Mouse (Mus musculus): ENCODE measurements around the gene Rapgef4.

The Rapgef4 gene

DNA sequence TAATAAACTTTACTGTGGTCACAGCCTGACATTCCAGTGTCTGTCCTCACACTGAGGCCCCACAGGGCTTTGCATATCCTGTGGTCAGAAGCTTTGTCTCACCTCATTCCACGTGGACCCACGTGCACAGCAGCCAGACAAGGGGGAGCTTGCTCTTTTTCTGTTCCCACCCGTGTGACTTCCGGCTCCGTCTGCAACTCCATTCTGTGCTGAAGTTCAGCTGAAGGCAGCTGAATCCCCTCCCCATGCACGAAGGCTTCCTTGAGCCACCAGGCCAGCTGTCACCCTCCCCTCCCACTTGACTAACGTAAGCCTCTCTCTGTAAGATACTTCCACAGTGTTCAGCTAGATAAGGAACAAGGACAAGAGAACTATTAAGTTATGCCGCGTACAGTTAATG is 176.5 kb downstream of the Rapgef4 start:
- peak; percentile 22 to 26 for DNase-seq

DNA sequence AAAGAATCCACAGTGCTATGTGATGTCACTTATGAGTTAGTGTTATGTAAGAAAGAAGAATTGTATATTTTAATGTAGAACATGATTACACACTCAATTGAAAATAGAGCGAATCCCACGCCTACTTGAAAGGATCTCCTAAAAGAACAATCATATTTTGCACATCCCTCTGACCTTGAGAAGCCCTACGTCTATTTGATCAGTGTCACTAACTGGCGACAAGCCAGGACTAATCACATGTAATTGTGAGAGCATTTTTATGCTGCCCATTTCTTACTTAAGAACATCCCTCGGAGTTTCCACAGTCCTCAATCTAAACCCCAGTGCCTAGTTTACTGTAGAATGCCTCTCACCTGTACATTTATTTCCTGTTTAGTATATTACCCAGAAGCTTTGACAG is 177.0 kb downstream of the Rapgef4 start:
- DNase-seq, result no peak

DNA sequence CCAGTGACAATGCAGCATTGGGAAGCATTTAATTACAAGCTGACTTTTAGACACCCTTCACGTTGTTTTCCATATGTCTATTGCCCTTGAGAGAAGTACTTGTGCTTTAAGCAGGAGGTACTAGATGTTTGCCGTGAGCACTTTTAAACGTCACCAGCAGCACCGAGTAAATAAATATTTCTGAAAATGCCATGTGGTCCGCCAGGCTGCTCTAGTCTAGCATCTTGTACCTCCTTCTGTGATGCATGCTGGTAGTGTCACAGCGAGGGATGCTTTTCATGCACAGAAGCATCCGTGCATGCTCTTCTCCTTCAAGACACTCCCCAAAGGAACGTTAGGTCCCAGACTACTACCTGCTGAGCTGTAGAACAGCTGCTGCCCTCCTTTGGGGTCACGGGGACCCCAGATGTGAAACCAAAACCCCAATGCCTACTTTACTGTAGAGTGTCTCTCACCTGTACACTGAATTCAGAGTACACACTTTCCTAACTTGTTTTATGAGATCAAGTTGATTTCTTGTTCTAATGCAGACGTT is 177.7 kb downstream of the Rapgef4 start:
- no peak for DNase-seq

DNA sequence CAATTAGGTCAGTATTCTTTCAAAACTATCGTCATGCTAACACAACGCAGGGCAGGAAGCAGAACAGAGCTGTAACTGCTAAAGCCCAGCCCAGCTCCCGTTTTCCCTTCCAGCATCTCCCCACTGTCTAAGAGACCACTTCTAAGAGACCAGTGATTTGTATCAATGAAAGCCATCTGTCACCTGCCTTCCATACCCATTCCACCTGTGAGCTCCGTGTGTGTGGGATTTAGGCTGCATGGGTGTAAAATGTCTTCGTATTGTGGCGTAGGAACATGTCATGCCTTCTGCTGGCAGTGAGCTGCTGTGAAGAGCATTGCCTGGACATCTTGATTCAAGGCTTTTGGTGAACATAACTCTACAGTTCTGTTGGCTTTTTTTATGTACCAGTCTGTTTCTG is 178.2 kb downstream of the Rapgef4 start:
- DNase-seq, result no peak

DNA sequence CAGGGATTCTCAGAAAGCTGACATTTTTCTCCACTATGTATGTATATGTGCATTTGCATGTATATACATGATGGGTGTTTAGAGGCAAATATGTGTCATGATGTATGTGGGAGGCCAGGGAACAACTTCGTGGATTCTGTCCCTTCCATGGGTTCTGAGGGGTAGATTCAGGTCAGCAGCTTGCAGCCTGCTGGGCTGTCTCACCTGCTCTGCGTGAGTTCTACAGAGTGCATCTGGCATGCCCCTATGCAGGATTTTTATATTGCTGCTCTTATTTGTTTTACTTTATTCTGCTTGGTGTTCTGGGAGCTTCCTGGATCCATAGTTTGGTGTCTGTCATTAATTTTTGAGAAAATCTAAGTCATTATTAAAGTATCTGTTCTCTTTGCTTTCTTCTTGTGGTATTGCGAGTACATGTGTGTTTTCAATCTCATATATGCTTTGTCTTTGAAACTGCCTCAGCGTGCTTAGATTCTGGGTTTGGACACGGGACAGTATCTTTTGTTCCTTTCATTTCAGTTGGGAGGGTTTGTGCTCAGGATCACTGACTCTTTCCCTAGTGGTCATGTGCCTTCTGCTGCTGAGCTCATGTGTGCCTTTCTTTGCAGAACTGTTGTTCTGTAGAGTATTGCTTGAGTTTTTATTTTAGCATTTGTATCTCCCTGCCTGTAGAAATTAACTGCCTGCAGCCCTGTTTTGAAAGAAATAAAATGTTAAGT is 184.3 kb downstream of the Rapgef4 start:
- no peak for DNase-seq

DNA sequence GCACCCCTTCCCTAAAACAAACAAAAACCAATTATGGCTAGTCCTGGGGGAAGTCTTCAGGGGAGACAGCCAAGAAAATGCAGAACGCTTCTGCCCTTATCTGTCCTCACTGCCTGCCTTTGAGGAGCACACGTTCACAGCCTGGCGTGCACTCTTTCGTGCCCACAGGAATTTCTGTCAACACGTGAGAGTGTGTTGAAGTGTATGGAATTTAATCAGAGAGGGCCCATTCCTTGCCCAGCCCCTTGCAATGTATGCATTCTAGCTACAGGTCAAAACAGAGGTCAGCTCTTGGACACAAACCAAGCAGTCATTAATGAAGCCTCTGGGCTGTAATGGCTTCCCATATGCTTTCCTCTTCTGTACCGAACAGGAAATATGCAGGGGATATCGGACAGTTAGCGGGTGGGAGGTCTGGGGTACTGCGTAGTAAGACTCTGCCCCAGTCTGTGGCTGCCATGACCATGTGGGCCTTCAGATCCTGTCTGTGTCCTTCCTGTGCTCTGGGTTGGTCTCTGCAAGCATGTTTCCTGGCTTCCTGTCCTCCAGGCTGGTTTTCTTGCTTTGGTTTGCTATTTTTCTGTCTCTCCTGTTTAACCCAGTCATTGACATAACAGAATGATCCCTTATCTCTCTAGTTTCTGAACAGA is 188.5 kb downstream of the Rapgef4 start:
- DNase-seq, result no peak

DNA sequence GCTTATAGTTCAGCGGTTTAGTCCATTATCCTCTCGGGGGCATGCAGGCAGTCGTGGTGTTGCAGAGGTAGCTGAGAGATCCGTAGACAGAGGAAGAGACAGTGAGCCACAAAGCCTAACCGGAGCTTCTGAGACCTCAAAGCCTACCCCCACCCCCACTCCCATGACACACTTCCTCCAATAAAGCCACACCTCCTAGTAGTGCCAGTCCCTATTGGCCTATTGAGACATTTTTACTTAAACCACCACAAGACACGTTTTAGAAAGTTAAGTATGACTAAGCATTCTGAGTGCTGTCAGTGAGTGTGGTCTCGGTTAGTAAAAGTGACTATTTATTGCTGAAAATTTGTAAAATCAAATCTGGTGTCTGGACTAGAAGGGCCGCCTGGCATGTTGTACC is 189.5 kb downstream of the Rapgef4 start:
- peak; percentile 77 to 83 for DNase-seq

DNA sequence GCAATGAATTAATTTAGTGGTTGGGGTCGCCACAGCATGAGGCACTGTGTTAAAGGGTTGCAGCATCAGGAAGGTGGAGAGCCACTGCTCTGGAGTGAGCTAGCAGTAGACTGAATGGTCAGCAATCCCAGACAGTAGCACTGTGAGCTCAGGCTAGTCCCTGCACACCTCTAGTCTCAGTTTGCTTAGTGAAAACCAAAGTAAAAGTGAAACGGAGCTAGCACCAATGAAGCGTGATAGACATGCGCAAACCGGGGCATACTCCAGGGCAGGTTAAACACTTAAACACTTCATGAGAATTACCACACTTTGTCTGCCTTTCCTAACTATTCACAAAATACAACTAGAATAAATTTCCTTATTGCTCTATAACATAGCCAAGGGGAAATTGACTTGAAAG is 190.2 kb downstream of the Rapgef4 start:
- peak; percentile 48 to 56 for DNase-seq

DNA sequence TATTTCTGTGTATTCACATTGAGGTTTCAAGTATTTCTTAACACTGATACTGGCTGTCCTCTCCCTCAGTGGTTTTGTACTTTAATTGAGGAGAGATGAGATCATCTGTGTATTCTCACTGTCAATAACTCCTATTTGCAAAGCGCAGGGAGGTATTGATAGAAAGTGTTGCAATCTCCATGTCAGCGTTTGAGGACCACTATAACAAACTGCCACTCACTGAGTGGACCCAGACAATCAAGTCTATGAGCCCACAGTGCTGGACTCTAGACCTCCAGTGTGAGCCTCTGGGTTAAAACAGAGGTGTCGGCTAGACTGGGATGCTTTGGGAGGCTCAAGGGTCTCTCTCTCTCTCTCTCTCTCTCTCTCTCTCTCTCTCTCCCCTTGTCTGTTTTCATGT is 192.0 kb downstream of the Rapgef4 start:
- no peak for DNase-seq

DNA sequence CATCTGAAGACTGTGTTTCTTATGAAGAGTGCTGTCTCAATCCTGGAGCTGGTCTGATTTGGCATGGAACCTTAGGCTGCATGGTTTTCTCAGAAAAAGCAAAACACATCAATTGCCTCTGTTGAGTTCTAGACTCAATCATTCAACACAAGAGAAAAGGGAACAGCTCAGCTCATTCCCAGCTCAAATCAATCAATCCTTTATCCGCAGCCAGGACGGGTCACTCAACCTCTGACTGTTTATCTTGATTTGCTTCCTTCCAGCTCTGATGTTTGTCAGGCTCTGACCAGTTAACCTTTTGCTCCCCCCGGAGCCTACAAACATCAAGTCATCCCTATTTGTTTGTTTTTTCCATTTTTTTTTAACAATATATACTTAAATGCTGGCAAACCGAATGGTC is 192.8 kb downstream of the Rapgef4 start:
- DNase-seq, result no peak

DNA sequence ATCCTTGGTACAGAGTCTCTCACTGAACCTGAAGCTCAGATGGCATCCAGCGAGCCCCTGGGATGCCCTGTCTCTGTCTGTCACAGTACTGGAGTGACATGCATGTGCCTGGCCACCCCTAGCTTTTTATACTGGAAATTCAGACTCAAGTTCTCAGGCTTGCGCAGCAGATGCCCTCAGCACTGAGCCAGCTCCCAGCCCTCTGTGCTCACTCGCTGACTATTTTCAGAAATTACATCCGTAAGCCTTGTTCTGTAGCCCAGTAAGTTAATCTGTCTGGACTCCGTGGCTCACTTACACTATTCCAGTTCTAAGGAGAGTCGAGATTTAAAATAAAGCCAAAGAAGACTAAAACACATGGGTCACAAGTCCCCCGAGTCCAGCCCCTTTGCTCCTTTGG is 194.5 kb downstream of the Rapgef4 start:
- no peak for DNase-seq

DNA sequence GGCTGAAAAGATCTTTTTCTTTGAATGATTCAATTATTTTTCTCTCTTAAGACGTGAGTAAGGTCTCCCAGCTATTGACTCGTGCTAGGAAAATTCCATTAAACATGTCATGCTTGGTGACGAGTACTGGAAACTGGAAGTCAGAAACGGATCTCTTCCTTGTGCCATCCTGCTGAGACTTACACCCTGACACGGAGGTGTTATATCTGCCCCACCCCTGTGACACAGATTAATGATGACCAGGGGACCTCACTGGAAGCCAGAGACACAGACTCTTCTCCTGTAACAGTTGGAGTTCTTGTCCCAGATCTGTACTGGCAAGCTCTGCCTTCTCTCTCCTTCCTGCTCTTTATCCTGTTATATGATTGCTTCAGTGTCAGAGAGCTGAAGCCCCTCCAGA is 194.9 kb downstream of the Rapgef4 start:
- DNase-seq, result no peak

DNA sequence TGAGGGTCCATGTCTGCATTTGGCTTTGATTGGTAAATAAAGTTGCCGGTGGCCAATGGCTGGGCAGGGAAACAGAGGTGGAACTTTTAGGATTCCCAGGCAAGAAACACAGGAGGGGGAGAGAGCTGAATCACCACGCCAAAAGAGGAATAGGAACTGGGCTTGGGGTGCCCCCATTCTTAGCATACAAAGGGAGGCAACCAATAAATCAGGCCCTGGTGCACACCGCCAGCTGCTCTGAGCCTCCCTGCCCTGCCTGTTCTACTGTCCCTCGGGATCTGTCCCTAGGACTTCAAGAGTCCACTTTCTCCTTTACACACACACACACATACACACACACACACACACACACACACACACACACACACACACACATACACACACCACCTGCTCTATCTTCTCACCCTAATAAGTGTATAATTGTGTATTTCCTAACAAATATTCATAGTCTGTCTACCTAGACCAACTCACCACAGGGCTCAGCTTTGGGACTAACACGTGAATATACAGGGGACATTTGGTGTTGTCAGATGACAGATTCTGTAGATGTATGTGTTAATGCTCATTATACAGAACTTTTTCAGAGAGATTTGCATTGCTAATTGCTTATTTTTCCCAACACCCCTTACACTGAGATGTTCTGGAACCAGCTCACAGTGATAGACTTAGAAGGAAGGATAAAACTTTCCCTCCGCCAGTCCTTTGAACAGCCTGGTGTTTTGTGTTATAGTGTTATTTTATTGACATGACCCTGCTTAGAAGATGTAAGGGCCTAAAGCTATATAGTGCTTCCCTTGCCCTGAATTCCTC is 196.4 kb downstream of the Rapgef4 start:
- no peak for DNase-seq

DNA sequence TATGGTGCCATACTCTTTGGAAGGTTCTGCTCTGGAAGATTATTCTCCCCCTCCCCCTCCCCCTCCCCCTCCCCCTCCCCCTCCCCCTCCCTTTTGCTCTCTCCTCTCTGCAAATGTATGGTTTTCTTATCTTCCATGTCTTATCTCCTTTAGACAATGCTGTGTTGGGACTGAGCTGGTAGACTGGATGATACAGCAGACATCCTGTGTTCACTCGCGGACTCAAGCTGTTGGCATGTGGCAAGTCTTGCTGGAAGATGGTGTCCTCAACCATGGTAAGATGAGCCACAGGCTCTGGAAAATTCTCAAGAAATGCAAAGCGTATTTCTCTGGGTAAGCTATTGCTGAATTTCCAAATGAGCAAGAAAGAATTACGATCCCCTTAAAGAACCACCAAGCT is 197.0 kb downstream of the Rapgef4 start:
- DNase-seq, result no peak

DNA sequence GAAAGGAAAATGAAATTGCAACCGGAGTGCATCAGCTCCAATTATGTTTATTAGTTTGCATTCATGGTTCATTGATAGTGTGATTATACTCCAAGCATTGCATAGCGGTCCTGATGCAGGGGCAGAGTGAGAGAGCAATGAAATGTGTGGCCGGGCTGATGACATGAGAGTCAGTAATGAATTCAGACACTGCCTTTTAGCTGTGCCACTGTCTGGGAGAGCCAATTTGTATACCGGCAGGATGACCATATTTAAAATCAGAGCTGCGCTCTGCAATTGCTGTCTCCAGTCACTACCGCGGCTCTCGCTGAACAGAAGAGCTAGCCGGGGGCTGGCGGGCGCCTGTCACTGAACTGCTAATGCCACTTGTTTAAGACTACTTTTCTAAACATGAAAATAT is 197.5 kb downstream of the Rapgef4 start:
- DNase-seq, result no peak

DNA sequence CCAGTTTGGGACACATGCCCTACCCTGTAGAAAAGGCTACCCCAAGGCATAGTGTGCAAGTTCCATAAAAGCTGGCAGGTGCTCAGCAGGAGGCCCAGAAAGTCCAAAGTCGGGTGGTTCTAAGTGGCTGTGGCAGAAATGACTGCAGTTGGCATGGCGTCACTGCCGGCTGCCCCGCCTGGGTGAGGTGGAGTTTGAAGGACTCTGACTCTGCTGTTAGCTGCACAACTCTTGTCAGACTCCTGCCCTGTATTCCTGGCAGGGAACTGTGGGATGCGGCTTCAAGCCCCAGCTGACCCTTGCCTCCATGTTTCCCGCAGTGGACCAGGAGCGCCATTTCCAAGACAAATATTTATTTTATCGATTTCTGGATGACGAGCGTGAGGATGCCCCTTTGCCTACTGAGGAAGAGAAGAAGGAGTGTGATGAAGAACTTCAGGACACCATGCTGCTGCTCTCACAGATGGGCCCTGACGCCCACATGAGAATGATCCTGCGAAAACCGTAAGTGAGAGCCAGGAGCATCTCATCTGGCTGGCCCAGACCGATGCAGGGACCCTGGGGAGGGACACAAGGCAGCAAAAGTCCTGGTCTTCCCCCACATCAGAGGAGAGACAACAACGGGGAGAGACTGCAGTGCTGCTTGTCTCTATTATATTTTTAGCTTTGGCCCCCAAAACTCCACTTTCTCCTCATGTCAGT is 198.7 kb downstream of the Rapgef4 start:
- no peak for DNase-seq

DNA sequence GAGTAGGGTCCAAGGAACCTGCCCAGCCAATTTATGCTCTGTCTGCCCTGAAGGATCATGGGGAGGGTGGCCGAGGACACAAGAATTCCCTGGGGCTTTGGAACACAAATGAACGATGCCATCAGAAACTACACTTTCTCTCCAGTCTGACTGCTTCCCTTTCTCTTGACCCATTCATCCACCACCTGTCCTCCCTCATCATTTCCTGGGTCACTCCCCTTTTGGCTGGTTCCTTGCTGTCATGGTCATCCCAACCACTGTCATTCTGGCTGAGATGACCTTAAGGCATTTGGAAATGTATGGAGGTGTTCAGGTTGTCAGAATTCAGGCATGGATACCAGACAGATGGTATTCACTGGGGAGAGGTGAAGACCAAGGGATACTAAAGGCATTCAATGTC is 200.4 kb downstream of the Rapgef4 start:
- no peak for DNase-seq

DNA sequence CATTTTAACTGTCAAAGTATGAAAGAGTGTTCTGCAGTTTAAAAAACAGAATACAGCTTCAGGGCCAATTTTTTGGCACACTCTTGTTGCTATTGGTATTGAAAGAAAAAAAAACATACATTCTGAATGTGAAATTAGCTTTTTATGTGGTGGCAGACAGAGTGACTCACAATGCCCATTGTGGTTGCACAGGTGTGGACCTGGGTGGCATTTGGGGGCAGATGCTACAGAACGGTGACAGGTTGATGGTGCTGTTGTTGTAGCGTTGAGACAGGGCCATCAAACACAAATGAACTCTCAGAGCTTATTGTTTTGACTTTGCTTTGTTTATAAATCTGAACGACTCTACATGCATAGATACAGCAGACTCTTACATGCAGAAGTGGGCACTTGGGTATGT is 202.7 kb downstream of the Rapgef4 start:
- DNase-seq, result no peak

DNA sequence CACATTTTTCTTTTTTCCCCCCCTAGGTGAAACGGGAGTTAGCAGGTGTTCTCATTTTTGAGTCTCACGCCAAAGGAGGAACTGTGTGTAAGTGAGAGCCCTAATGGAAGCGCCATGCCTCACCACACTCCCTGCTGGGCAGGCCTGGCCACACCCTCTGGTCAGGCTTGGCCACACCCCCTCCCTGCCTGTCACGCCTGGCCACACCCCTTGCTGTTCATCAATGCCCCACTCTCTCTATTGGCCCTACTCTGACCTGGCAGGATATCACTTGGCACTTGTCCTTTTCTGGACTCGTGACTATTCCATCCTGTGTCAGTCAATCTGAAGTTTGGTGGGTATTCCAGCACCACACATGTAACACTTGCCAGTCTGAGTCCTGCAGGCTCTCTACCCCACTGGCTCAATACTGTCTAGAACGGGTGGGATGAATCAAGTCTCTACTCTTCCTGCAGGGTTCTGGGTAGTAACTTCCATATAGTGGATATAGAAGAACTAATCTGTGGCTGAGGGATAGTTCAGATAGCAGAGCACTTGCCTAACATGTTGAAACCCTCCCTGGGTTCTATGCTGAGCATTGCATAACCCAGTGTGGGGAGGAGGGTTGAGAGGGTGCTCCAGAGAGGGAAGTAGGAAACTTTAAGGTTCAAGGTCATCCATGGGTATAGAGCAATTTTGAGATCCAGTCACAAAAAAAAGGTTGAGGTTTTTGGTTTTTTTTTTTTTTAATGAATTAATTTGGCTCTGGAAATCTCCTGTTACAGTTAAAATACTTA is 215.3 kb downstream of the Rapgef4 start:
- peak; percentile 59 to 62 for DNase-seq

DNA sequence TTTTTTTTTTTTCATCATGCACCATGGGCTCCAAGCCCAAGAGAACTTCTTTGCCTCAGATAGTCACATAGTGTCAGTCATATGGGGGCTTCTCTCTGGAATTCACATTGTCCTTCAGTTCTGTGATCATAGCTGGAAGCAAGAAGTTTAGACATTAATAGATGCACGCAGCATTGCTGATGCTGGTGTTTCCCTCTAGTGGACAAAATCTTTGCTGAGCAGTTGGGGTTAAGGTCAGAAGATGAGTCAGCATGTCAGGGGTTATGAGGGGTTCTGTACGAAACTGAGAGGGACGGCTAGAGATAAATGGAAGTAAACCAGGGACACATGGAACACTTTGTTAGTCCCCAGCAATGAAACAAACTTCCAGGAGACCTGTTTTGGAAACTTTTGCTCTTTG is 216.0 kb downstream of the Rapgef4 start:
- no peak for DNase-seq

DNA sequence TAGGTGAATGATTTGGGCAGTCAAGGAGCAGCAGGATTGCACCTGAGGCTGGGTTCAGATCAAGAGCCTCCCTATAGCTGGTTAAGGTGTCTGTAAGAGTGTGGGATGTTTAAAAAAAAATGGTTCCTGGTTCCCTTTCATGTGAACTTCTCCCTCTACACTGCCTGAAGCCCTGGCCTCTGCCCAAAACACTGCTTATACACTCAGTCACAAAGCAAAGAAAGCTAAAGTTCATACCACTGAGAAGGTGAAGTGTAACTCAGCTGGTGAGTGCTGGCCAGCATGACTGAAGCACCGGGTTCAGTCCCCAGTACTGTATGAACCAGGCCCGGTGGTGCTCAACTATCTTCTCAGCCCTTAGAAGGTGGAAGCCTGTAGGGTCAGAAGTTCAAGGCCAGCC is 218.4 kb downstream of the Rapgef4 start:
- DNase-seq, result no peak

DNA sequence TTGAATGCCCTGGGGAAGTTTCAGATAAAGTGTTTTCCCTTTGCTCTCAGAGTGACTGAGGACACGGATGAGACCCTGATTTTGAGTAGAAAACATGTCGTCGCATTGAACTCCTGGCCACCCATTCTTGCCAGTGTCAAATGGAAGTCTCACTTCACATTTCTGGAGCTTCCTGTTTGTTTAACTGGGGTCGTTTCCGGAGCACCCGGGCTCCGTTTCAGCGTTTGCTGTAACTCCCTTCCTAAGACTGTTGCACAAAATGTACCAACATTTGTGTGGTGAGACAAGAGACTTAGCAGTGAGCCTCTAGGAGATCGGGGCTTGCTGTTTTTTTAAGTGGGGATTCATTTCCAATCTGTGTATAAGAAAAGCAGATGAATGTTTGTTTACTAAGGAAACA is 220.5 kb downstream of the Rapgef4 start:
- no peak for DNase-seq
